Mouse (Mus musculus) liver, postnatal 0 days (tissue): ENCODE measurements around the gene Ppfia3.
A peak's percentile ranks its signal among the peaks of the same experiment; 100 is the strongest.

Experiments used
- CTCF ChIP-seq: sonication (generic); IDR thresholded peaks from 2 replicates; pipeline ENCODE4 v1.5.1; 2016; ENCODE audit warnings: antibody characterized with exemption, low read depth
- EP300 ChIP-seq: IDR thresholded peaks from 2 replicates; pipeline ENCODE4 v1.6.1; 2016; ENCODE audit warnings: antibody characterized with exemption, low read depth, mild to moderate bottlenecking

GRCm38 (mm10) chr7:45331502-45331901 is 35.3 kb downstream of the Ppfia3 start:
- peak; percentile 31 for TF ChIP-seq CTCF
- TF ChIP-seq EP300 = no peak
